In genomic region chr3:57033021-57033420, GRCm38 (mm10) we compare ENCODE assay signal across 22 mouse cellular contexts.
"Had no signal": no experiment of that assay in that cellular context is flagged by ENCODE, and none has a peak within 500 bp of the region (broad histone marks: within the 10 kb centered on the region; RNA-seq: fewer than 3 reads in every experiment).

No protein-coding gene starts in this region.

- H3K9me3 ChIP-seq: limb, embryonic 12.5 days; limb, embryonic 15.5 days; lung, embryonic 15.5 days; megakaryocyte, embryonic 14.5 days; midbrain, embryonic 10.5 days; midbrain, embryonic 13.5 days; neural tube, embryonic 13.5 days; stomach, embryonic 15.5 days had no signal

- DNase-seq: kidney, adult 18-20 months; kidney, adult 9 months; kidney, postnatal 25 days; left cerebral cortex, postnatal 4 days; lung, adult 18-20 months; lung, postnatal 10 days; lung, postnatal 36 days; retina, postnatal 1 day; right cerebral cortex, postnatal 25 days; spleen, adult 18-20 months; thymus, postnatal 25 days had no signal

- H3K9ac ChIP-seq: limb, embryonic 12.5 days; limb, embryonic 15.5 days; liver, embryonic 14.5 days; lung, embryonic 15.5 days; midbrain, embryonic 13.5 days; neural tube, embryonic 13.5 days; stomach, embryonic 15.5 days had no signal

- H3K27me3 ChIP-seq: limb, embryonic 12.5 days; limb, embryonic 15.5 days; lung, embryonic 15.5 days; megakaryocyte, embryonic 14.5 days; midbrain, embryonic 13.5 days; neural tube, embryonic 13.5 days; stomach, embryonic 15.5 days had no signal

- ATAC-seq: midbrain, embryonic 13.5 days had no signal

- H3K4me3 ChIP-seq: limb, embryonic 12.5 days; limb, embryonic 15.5 days; lung, embryonic 15.5 days; megakaryocyte, embryonic 14.5 days; midbrain, embryonic 10.5 days; midbrain, embryonic 13.5 days; myocyte; neural tube, embryonic 13.5 days; stomach, embryonic 15.5 days had no signal

- H3K27ac ChIP-seq: limb, embryonic 12.5 days; limb, embryonic 15.5 days; liver, embryonic 14.5 days; lung, embryonic 15.5 days; midbrain, embryonic 10.5 days; midbrain, embryonic 13.5 days; neural tube, embryonic 13.5 days; stomach, embryonic 15.5 days had no signal

- H3K4me1 ChIP-seq: limb, embryonic 12.5 days; limb, embryonic 15.5 days; lung, embryonic 15.5 days; megakaryocyte, embryonic 14.5 days; midbrain, embryonic 10.5 days; midbrain, embryonic 13.5 days; neural tube, embryonic 13.5 days; stomach, embryonic 15.5 days had no signal

- H3K4me2 ChIP-seq: limb, embryonic 12.5 days; limb, embryonic 15.5 days; liver, embryonic 11.5 days; lung, embryonic 15.5 days; midbrain, embryonic 13.5 days; neural tube, embryonic 13.5 days; stomach, embryonic 15.5 days had no signal

- H3K36me3 ChIP-seq: limb, embryonic 12.5 days; limb, embryonic 15.5 days; lung, embryonic 15.5 days; midbrain, embryonic 10.5 days; midbrain, embryonic 13.5 days; neural tube, embryonic 13.5 days; stomach, embryonic 15.5 days had no signal
